Mouse (Mus musculus): ENCODE measurements around the gene Nectin1.

Gene Nectin1

DNA sequence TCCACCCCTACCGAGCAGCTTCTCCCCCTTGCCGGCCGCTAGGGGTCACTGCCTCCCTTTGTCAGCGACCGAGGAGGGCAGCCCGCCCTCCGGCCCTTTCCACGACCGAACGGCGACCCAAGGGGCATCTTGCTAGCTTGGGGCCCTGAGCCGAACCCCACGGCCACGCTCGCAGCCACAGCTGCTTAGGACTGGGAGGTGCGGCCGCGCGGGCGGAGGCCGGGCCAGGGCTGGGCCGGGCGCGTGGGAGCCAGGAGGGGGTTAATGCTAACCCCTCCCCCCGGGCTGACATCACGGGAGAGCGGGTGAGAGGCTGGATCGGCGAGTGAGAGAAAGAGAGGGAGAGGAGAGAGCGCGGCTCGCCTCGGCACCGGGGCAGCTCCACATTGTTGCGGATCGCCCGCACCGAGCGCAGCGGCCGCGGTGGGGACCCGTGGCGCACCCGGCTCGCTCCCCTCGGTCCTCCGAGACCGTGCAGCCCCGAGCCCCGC lies at the start of gene Nectin1:
TSS of gene Nectin1 (plus strand) at position 338 of the 491 bp plus-strand sequence.
- ATAC-seq (ENCODE audit: insufficient number of reproducible peaks, low FRiP score, low TSS enrichment) = peak; percentile 77

DNA sequence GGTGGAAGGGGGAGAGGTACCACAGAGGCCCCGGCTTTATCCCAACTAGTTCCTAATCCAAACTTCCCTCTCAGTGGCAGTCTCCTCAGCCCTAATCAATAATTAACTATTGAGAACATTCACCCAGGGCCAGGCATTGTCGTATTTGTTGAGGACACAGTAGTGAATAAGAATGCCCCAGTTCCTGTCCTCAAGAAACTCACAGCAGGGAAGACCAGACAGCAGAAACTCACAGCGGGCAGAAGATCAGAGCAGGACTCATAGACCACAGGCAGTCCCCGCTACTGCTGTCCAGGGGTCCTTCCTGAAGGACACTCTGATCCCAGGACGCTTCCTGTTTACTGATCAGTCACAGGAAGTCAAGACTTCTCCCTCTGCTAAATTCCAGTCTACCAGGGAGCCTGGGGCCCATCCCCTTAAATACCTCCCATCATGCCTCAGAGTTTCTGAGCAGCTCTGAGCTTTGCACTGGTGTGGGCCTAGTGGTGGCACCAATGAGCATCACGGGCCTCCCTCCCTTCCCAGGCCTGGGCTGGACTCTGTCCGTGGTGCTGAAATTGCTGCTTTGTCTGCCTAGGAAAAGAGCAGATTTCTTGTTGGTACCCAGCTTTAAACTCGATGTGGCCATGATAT lies 45.6 kb upstream of the Nectin1 start:
- ATAC-seq (ENCODE audit: insufficient number of reproducible peaks, low FRiP score, low TSS enrichment) = no peak

- ATAC-seq (ENCODE audit: insufficient number of reproducible peaks, low FRiP score, low TSS enrichment) = no peak
Measured at GRCm38 (mm10) chr9:43698841-43699240, 44.9 kb upstream of the Nectin1 start.

DNA sequence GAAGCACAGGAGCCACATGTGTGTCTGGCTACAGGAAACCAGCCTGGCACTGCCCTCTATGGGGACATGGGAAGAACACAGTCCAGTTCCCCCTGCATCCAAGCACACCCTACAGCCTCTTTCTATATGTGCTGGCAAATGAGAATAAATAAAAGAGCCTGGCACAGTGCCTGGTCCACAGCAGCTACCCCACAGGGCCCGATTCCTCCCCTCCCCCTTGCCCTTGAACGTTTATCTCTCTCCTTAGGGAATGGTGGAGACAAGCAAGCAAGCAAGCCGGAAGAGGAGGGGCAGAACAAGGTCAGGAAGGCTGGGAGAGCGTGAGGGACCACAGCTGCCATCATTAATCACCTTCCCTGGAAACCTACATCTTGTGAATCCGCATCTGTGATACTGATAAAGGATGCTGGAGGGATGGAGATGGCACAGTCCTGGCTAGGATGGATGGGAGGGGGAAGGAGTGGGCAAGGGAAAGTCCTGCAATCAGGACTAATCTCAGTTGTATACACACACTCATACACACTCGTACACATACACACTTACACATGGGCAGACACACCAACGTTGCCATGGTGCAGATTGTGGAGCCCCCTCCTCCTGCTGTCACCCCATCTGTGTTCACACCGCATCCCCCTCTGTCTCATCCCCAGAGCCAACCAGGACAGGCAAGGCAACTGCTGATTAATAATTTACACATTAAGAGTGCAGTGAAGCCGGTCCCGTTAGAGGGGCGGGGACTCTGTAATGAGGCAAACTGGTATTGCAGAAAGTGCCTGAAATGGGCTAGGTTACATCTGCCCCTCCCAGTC lies 44.2 kb upstream of the Nectin1 start:
- ATAC-seq (ENCODE audit: insufficient number of reproducible peaks, low FRiP score, low TSS enrichment) = no peak

DNA sequence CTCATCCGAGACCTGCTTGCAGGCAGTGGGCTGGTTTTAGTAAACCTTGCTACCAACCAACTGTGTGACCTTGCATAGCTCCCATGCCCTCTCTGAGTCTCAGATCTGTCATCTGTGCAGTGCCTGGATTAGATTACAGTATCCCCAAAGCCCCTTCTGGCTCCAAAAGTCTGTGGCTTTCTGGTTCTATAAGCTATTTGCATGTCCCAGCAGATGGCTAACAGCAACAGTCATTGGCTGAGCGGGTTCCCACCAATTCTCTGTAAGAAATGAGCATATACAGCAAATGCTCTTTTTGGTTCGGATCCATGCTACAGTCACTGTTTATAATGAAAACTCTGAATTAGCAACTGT lies 43.6 kb upstream of the Nectin1 start:
- ATAC-seq (ENCODE audit: insufficient number of reproducible peaks, low FRiP score, low TSS enrichment) = no peak

DNA sequence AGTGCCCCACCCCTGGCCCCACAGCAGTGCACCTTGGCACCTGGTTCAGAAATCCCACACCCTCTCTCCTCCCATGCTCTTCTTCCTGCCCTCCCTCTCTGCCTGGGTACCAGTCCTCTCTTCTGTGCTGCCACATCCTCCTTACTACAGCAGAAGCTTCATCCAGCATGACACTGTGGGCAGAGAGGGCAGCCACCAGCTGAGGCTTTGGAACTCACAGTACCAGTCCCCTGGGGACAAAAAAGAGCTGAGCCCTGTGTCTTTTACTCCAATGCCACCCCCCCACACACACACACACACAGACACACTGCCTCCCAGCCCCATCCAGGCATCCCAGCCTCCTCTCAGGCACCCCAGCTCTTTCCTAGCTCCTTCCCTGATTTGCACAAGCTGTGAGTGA lies 42.0 kb upstream of the Nectin1 start:
- ATAC-seq (ENCODE audit: insufficient number of reproducible peaks, low FRiP score, low TSS enrichment) = no peak

- no peak for ATAC-seq (ENCODE audit: insufficient number of reproducible peaks, low FRiP score, low TSS enrichment)
Measured at GRCm38 (mm10) chr9:43707571-43707970, 36.2 kb upstream of the Nectin1 start.

DNA sequence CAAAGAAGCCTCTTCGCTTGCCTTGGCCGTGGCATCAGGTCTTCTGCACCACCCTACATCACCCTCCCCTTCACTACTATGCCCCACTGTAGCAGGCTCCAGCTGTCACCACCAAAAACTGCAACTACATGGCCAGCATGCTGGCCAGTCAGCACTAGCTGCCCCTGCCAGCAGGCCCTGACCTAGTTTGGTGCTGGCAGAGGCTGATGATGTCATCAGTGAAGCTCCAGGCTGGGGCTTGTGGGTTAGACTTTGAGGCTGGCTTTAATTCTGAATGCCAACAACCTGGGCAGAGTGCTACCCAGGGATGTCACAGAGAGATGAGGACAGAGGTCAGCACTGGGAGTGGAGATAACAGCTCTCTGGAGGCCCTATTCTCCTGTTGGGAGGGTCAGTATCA lies 35.1 kb upstream of the Nectin1 start:
- ATAC-seq (ENCODE audit: insufficient number of reproducible peaks, low FRiP score, low TSS enrichment) = peak; percentile 79

DNA sequence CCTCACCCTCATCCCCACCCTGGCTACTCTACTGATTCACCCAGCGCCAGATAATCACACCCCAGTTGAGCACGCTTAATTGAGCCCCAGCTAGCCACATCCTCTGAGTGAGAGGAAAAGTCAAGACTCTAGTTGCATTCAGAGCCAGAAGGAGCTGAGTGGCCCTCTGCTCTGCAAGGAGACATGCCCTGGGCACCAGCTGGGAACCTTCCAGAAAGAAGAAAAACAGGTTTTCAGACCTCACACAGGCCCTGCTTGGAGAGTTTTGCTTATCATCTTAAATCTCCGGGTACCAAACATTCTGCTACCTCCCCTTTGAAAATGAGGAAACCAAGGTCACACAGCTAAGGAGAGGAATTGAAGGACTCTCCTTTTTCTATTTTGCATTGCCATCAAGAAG lies 30.4 kb upstream of the Nectin1 start:
- ATAC-seq (ENCODE audit: insufficient number of reproducible peaks, low FRiP score, low TSS enrichment) = no peak

DNA sequence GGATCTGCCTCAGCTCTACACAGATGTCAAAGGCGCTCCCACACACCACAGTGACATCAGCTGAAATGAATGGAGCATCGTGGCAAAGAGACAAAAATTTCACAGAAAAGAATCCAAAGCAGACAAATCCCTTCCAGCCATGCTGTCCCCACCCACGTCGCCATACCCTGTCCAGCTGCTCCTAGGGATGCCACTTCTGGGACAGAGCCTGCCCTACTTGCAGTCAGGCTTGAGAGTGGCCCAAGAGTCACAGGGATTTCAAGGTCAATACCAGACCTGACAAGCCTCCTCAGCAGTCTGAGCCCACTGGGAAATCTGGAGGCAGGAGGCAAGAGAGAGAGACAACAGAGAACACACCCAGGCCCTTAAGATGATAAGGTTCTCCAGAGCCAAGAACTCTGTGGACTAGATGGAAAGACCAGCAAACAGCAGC lies 24.4 kb upstream of the Nectin1 start:
- no peak for ATAC-seq (ENCODE audit: insufficient number of reproducible peaks, low FRiP score, low TSS enrichment)

DNA sequence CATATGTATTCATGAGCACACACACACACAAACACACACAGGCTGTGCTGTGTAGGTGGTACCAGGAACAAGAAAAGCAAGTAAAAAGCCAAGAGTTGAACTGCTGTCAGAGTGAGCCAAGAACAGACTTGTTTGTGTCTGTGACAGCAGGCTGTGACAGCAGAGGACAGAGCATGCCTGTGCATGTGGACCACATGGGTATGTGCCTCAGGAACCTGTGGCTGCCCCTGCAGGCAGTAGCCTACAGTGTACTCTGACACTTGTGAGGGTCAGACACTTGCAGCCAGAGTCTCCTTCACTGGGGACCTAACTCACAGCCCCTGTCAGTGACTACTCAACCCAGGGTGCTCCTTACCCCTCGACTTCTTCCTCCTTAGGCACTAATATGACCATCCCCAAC lies 23.7 kb upstream of the Nectin1 start:
- ATAC-seq (ENCODE audit: insufficient number of reproducible peaks, low FRiP score, low TSS enrichment) = no peak

DNA sequence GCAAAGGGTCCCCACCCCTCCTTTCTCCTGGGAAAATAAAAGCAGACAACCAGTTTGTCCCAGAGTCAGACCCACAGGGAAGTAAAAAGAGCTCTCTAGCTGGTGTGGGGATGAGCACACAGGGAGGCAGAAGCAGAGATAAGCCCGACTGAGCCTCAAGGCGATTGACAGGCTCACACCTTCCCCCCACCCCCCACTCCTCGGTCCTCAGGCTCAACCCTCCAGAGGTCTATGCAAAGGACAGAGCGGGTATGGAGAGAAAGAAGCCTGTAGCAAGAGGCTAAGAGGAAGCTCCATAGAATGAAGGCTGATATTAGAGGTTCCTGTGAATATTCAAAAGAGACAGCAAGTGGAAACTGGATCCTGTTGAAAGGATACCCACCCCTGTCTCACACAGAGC lies 19.7 kb upstream of the Nectin1 start:
- ATAC-seq (ENCODE audit: insufficient number of reproducible peaks, low FRiP score, low TSS enrichment) = no peak

GRCm38 (mm10) chr9:43729450-43730266 lies 14.1 kb upstream of the Nectin1 start:
- no peak for ATAC-seq (ENCODE audit: insufficient number of reproducible peaks, low FRiP score, low TSS enrichment)

- ATAC-seq (ENCODE audit: insufficient number of reproducible peaks, low FRiP score, low TSS enrichment) = no peak
Measured at GRCm38 (mm10) chr9:43730284-43731027, 13.3 kb upstream of the Nectin1 start.

DNA sequence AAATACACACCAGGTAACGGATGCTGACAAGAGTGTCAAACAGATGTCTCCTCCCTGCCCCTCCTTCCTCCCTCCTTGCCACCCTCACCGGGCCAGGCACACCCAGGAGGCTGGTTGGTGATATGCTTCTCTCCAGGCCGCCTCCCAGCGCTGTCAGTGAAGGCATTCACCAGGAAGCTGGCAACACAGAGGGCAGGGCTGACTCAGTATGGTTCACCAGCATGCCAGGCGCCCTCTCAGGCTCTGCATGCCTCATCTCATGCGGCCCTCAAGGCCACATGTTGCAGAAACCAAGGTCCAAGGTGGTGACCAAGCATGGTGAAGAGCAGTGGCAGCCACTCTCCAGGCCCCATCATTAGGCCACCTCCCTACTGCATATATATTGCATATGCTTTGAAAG lies 11.9 kb upstream of the Nectin1 start:
- no peak for ATAC-seq (ENCODE audit: insufficient number of reproducible peaks, low FRiP score, low TSS enrichment)

- ATAC-seq (ENCODE audit: insufficient number of reproducible peaks, low FRiP score, low TSS enrichment) = no peak
Measured at GRCm38 (mm10) chr9:43732671-43733070, 11.1 kb upstream of the Nectin1 start.

- no peak for ATAC-seq (ENCODE audit: insufficient number of reproducible peaks, low FRiP score, low TSS enrichment)
Measured at GRCm38 (mm10) chr9:43734952-43735351, 8.8 kb upstream of the Nectin1 start.

- ATAC-seq (ENCODE audit: insufficient number of reproducible peaks, low FRiP score, low TSS enrichment) = no peak
Measured at GRCm38 (mm10) chr9:43736046-43736730, 7.6 kb upstream of the Nectin1 start.

DNA sequence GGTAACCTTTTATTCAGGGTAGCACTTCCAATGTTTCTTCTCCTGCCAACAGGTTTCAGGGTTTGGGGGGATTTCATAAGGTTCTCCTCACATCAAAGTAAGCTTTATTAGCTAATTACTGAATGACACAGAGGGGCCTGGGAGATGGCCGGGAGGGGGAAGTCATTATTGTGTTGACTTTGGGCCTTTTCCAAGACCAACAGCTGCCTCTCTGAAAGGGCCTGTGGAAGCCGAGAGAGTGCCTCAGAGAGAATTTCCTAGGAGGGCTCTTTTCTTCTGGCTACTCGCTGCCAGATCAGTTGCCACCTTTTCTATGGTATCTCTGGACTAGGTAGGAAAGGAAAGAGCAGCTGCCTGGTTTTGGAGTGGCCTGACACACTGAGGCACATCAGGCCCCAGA lies 6.5 kb upstream of the Nectin1 start:
- no peak for ATAC-seq (ENCODE audit: insufficient number of reproducible peaks, low FRiP score, low TSS enrichment)

DNA sequence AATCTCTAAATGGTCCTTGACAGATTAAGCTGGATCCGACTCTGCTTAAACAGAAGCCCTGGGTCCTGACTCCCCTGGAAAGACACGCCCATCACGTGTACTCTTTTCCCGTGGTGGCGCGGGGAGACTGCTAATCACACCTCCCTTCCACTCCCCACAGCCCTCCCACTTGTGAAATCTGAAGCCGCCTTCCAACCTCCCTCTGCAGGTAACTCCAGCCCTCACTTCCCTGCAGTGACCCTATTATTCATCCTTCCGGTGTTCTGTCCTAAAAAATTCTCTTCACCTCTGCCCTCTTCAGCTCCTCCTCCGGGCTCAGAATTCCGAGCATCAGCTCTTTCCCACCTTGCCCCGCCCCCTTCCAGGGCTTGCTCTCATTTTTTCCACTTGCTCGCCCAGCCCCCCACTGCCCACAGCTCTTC lies 5.9 kb upstream of the Nectin1 start:
- no peak for ATAC-seq (ENCODE audit: insufficient number of reproducible peaks, low FRiP score, low TSS enrichment)
